In the genomic region with DNA sequence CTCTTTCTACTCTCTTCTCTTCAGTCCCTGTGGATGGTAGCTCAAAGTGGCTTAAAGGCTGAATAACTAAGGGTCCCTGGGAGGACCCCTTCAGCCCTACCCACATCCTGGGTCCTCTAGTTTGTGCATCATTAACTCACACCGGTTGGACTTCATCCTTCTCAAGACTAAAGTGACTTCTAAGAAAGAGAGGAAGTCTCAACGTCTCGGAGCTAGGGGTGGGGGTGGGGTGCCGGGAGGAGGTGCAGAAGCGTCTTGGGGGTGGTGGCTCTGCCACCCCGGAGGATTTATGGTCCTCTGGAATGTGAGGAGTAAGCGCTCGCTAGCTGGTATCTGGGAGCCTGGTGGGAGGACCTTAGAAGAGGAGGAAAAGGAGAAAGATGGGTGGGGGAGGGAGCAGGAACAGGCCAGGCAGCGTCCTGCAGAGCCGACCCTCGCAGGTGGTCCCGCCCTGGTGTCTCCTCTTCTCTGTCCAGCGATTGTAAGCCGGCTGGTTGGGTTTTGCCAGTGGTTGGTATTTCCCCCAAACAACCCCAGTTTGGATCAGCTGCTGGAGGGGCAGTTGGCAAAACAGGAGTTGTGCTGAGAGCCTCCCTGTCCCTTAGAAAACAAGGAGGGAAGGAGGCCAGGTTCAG, we compare ENCODE assay signal across 8 mouse cellular contexts. TPM values are rescaled to one million over a fixed set of nuclear protein-coding genes. Genes with fewer than 3 reads are reported as not detected.
DNase-seq lines count a peak whose midpoint lies in the region; ATAC-seq and TF ChIP-seq lines count a peak whose summit lies in the region.

No protein-coding gene starts in this region.

- peaks cover 4% of the 10 kb centered on the region for H3K4me1 ChIP-seq in ES-Bruce4 (ENCODE audit: control insufficient read depth, insufficient read depth, low read length)
- H3K4me1 ChIP-seq in heart, embryonic 14.5 days (ENCODE audit: control insufficient read depth in 2 of 2, insufficient read depth in 2 of 2, low read length in 2 of 2), result peaks cover 8 to 31% of the 10 kb centered on the region in 2 experiments
- peaks cover 34% of the 10 kb centered on the region for H3K4me1 ChIP-seq in limb, embryonic 12.5 days (replicated peaks)
- H3K4me1 ChIP-seq in stomach, embryonic 14.5 days (ENCODE audit: control insufficient read depth, insufficient read depth, low read length), result peaks cover 21% of the 10 kb centered on the region; the same call in 1 of the 2 replicates

- peak; percentile 16 for DNase-seq in gastrocnemius, adult 2 months
- no peak for DNase-seq in gastrocnemius, postnatal 25 days
- no peak for DNase-seq in left cerebral cortex, postnatal 14 days (ENCODE audit: low spot score in 2 of 2)

- H3K9ac ChIP-seq in ES-Bruce4 (ENCODE audit: low read depth, poor library complexity, severe bottlenecking), result peak overlapping the region; percentile 83
- H3K9ac ChIP-seq in heart, embryonic 14.5 days (ENCODE audit: low read length), result peak overlapping the region; percentile 64
- peak overlapping the region; percentile 50 for H3K9ac ChIP-seq in limb, embryonic 12.5 days (replicated peaks)
- peak overlapping the region; percentile 53; the same call in 1 of the 2 replicates for H3K9ac ChIP-seq in stomach, embryonic 14.5 days (replicated peaks; ENCODE audit: low read depth, low read length)

- TF ChIP-seq EP300 in ES-Bruce4 (IDR thresholded peaks at IDR 0.05; ENCODE audit: insufficient read depth, low read depth, low read length), result no peak

- TF ChIP-seq POLR2A in ES-Bruce4 (IDR thresholded peaks at IDR 0.05; ENCODE audit: insufficient read depth, low read length), result no peak

- peak overlapping the region; percentile 82 for H3K27ac ChIP-seq in gastrocnemius, adult 2 months
- H3K27ac ChIP-seq in ES-Bruce4 (ENCODE audit: insufficient read depth, low read length), result no peak overlapping the region
- H3K27ac ChIP-seq in heart, embryonic 14.5 days (replicated peaks in 1 of 2; ENCODE audit: control insufficient read depth in 1 of 2, insufficient read depth in 1 of 2, low read depth in 2 of 2, low read length in 2 of 2), result no peak overlapping the region
- no peak overlapping the region for H3K27ac ChIP-seq in limb, embryonic 12.5 days
- peak overlapping the region; percentile 70; the same call in 1 of the 2 replicates for H3K27ac ChIP-seq in stomach, embryonic 14.5 days (ENCODE audit: low read length)

- H3K4me2 ChIP-seq in heart, embryonic 14.5 days (ENCODE audit: low read length), result peak overlapping the region; percentile 93
- H3K4me2 ChIP-seq in limb, embryonic 12.5 days, result peak overlapping the region; percentile 95
- peak overlapping the region; percentile 83 for H3K4me2 ChIP-seq in stomach, embryonic 14.5 days (replicated peaks; ENCODE audit: low read depth, low read length)

- H3K9me3 ChIP-seq in ES-Bruce4 (replicated peaks; ENCODE audit: control insufficient read depth, insufficient read depth, low read length, poor library complexity, severe bottlenecking), result no peaks in the 10 kb centered on the region
- no peaks in the 10 kb centered on the region for H3K9me3 ChIP-seq in heart, embryonic 14.5 days (ENCODE audit: control insufficient read depth, low read length)
- H3K9me3 ChIP-seq in limb, embryonic 12.5 days, result no peaks in the 10 kb centered on the region
- H3K9me3 ChIP-seq in stomach, embryonic 14.5 days (ENCODE audit: control insufficient read depth, low read depth, low read length), result no peaks in the 10 kb centered on the region

- H3K36me3 ChIP-seq in ES-Bruce4 (ENCODE audit: control insufficient read depth, insufficient read depth, low read length, poor library complexity, severe bottlenecking), result no peaks in the 10 kb centered on the region
- no peaks in the 10 kb centered on the region for H3K36me3 ChIP-seq in heart, embryonic 14.5 days (ENCODE audit: control insufficient read depth, insufficient read depth, low read length)
- no peaks in the 10 kb centered on the region for H3K36me3 ChIP-seq in limb, embryonic 12.5 days
- H3K36me3 ChIP-seq in stomach, embryonic 14.5 days (ENCODE audit: control insufficient read depth, insufficient read depth, low read length), result no peaks in the 10 kb centered on the region

- no peaks in the 10 kb centered on the region for H3K27me3 ChIP-seq in ES-Bruce4 (ENCODE audit: control insufficient read depth, insufficient read depth, low read length, poor library complexity, severe bottlenecking)
- H3K27me3 ChIP-seq in heart, embryonic 14.5 days (ENCODE audit: control insufficient read depth, insufficient read depth, low read length), result peaks cover 12% of the 10 kb centered on the region; the same call in 1 of the 2 replicates
- H3K27me3 ChIP-seq in limb, embryonic 12.5 days, result peaks cover 47% of the 10 kb centered on the region
- no peaks in the 10 kb centered on the region for H3K27me3 ChIP-seq in stomach, embryonic 14.5 days (ENCODE audit: control insufficient read depth, insufficient read depth, low read length)

- intact Hi-C loops in gastrocnemius, adult 2 months (cut with DNase I), result no loop called here
- intact Hi-C loops in left cerebral cortex, postnatal 14 days (cut with DNase I), result loop anchor here (5.0 kb wide), 1 partner anchor 103 kb away; a partner anchor contains a TSS

- no peak for TF ChIP-seq CTCF in gastrocnemius, adult 2 months (IDR thresholded peaks at IDR 0.05)
- no peak for TF ChIP-seq CTCF in ES-Bruce4 (IDR thresholded peaks at IDR 0.05; ENCODE audit: low read depth, low read length)

- ATAC-seq in heart, embryonic 14.5 days (ENCODE audit: insufficient number of reproducible peaks, insufficient read depth, low FRiP score, low read depth), result no peak
- no peak for ATAC-seq in limb, embryonic 12.5 days (ENCODE audit: insufficient number of reproducible peaks, insufficient read depth, low FRiP score, low TSS enrichment, low read depth)
- no peak for ATAC-seq in stomach, embryonic 14.5 days (ENCODE audit: insufficient number of reproducible peaks, insufficient read depth, low FRiP score, low read depth)
- no peak for ATAC-seq in cerebellum, adult (ENCODE audit: insufficient number of reproducible peaks, low FRiP score, low TSS enrichment)

- WGBS in heart, embryonic 14.5 days, result 0% methylated on average over 14 of the region's 14 CpGs
- under 1% methylated on average over 14 of the region's 14 CpGs for WGBS in limb, embryonic 12.5 days
- under 1% methylated on average over 14 of the region's 14 CpGs for WGBS in stomach, embryonic 14.5 days

- H3K4me3 ChIP-seq in gastrocnemius, adult 2 months, result peak overlapping the region; percentile 78
- H3K4me3 ChIP-seq in ES-Bruce4 (ENCODE audit: low read depth, low read length), result peak overlapping the region; percentile 95
- peak overlapping the region; percentile 62 to 78 for H3K4me3 ChIP-seq in heart, embryonic 14.5 days (ENCODE audit: control insufficient read depth in 1 of 2, insufficient read depth in 1 of 2, low read depth in 1 of 2, low read length in 2 of 2)
- peak overlapping the region; percentile 59 for H3K4me3 ChIP-seq in limb, embryonic 12.5 days (replicated peaks)
- peak overlapping the region; percentile 76 for H3K4me3 ChIP-seq in stomach, embryonic 14.5 days (ENCODE audit: low read depth, low read length)

RNA-seq across cellular contexts. Expression of a gene that starts 1.3 kb away (rescaled TPM):
- total RNA-seq in gastrocnemius, adult 2 months (2021), result 1 to 10 TPM; 1.8 to 2.6 TPM
- total RNA-seq in gastrocnemius, postnatal 25 days (2021), result 1 to 10 TPM; 2.3 to 3.9 TPM
- 73.2 and 77.8 TPM in 2 replicates for polyA plus RNA-seq in ES-Bruce4 (2011; ENCODE audit: insufficient read depth, insufficient read length, low read depth, missing spikeins)
- 18.0 and 21.9 TPM in 2 replicates for polyA plus RNA-seq in heart, embryonic 14.5 days (2014; fragmentation: Nextera tagmentation; extraction: Ambion mirVana)
- 23.9 and 25.0 TPM in 2 replicates for polyA plus RNA-seq in limb, embryonic 12.5 days (2016; fragmentation: Nextera tagmentation; extraction: Ambion mirVana)
- polyA plus RNA-seq in stomach, embryonic 14.5 days (2014; fragmentation: Nextera tagmentation; extraction: Ambion mirVana), result 105 and 114 TPM in 2 replicates
- total RNA-seq in left cerebral cortex, postnatal 14 days (2021), result 10 to 100 TPM; 76.2 to 83.0 TPM

RNA-seq across cellular contexts. Expression of a gene that starts 22.8 kb away (rescaled TPM):
- 1 to 10 TPM; 7.3 to 7.4 TPM for total RNA-seq in gastrocnemius, adult 2 months (2021)
- 1 to 10 TPM; 4.1 to 5.8 TPM for total RNA-seq in gastrocnemius, postnatal 25 days (2021)
- 4.8 and 8.0 TPM in 2 replicates for polyA plus RNA-seq in ES-Bruce4 (2011; ENCODE audit: insufficient read depth, insufficient read length, low read depth, missing spikeins)
- 6.5 and 8.4 TPM in 2 replicates for polyA plus RNA-seq in heart, embryonic 14.5 days (2014; fragmentation: Nextera tagmentation; extraction: Ambion mirVana)
- polyA plus RNA-seq in limb, embryonic 12.5 days (2016; fragmentation: Nextera tagmentation; extraction: Ambion mirVana), result 5.8 and 8.2 TPM in 2 replicates
- 10.5 and 13.2 TPM in 2 replicates for polyA plus RNA-seq in stomach, embryonic 14.5 days (2014; fragmentation: Nextera tagmentation; extraction: Ambion mirVana)
- 10 to 100 TPM; 15.1 to 18.7 TPM for total RNA-seq in left cerebral cortex, postnatal 14 days (2021)

RNA-seq across cellular contexts. Expression of a gene that starts 23.2 kb away (rescaled TPM):
- total RNA-seq in gastrocnemius, adult 2 months (2021), result 10 to 100 TPM; 12.7 to 16.3 TPM
- total RNA-seq in gastrocnemius, postnatal 25 days (2021), result 10 to 100 TPM; 10.7 to 13.2 TPM
- 13.1 and 16.2 TPM in 2 replicates for polyA plus RNA-seq in ES-Bruce4 (2011; ENCODE audit: insufficient read depth, insufficient read length, low read depth, missing spikeins)
- polyA plus RNA-seq in heart, embryonic 14.5 days (2014; fragmentation: Nextera tagmentation; extraction: Ambion mirVana), result 16.5 and 16.6 TPM in 2 replicates
- polyA plus RNA-seq in limb, embryonic 12.5 days (2016; fragmentation: Nextera tagmentation; extraction: Ambion mirVana), result 17.8 and 23.6 TPM in 2 replicates
- 18.3 and 20.1 TPM in 2 replicates for polyA plus RNA-seq in stomach, embryonic 14.5 days (2014; fragmentation: Nextera tagmentation; extraction: Ambion mirVana)
- 10 to 100 TPM; 16.1 to 16.3 TPM for total RNA-seq in left cerebral cortex, postnatal 14 days (2021)

RNA-seq across cellular contexts. Expression of a gene that starts 30.7 kb away (rescaled TPM):
- total RNA-seq in gastrocnemius, adult 2 months (2021), result under 1 TPM in 1 of 2 experiments, not detected in 1; 0.31 TPM
- total RNA-seq in gastrocnemius, postnatal 25 days (2021), result not detected
- 1.1 TPM in 1 of 2 replicates, not detected in the other for polyA plus RNA-seq in ES-Bruce4 (2011; ENCODE audit: insufficient read depth, insufficient read length, low read depth, missing spikeins)
- polyA plus RNA-seq in heart, embryonic 14.5 days (2014; fragmentation: Nextera tagmentation; extraction: Ambion mirVana), result 0.22 and 0.61 TPM in 2 replicates
- 0.26 TPM in 2 replicates for polyA plus RNA-seq in limb, embryonic 12.5 days (2016; fragmentation: Nextera tagmentation; extraction: Ambion mirVana)
- polyA plus RNA-seq in stomach, embryonic 14.5 days (2014; fragmentation: Nextera tagmentation; extraction: Ambion mirVana), result 0.33 and 0.48 TPM in 2 replicates
- under 1 TPM; 0.59 to 0.62 TPM for total RNA-seq in left cerebral cortex, postnatal 14 days (2021)

Comparison
In these comparisons a context has a peak if more than half of its experiments do, and no peak if none do; other contexts are left out.
1. H3K27ac ChIP-seq: peak in gastrocnemius, adult 2 months (single experiment) and stomach, embryonic 14.5 days (single experiment); none in ES-Bruce4 (single experiment), heart, embryonic 14.5 days (0 of 2) and limb, embryonic 12.5 days (single experiment).
2. Peak in every context shown above with its lines, with median percentiles within 50 percentile points of each other: H3K4me3 ChIP-seq, H3K9ac ChIP-seq and H3K4me2 ChIP-seq.